Mouse (Mus musculus): Measurements from ENCODE around the gene Ctsk.
"Not testable (repeated sequence)": the region's sequence is repeated elsewhere in the genome, so short reads cannot be mapped to it uniquely, and the experiment has no call there.

The Ctsk gene

GRCm38 (mm10) chr3:95523662-95524061 lies 24.6 kb downstream of the Ctsk start:
- in situ Hi-C loops (cut with MboI, MseI) = no loop called here

- in situ Hi-C loops (cut with MboI, MseI) = no loop called here
These were observed 25.6 kb downstream of the Ctsk start for GRCm38 (mm10) chr3:95524673-95525072.

GRCm38 (mm10) chr3:95526111-95526510 lies 27.1 kb downstream of the Ctsk start:
- in situ Hi-C loops (cut with MboI, MseI) = no loop called here

GRCm38 (mm10) chr3:95526622-95527211 lies 27.7 kb downstream of the Ctsk start, which contains the start of gene Ctss:
TSS of gene Ctss (plus strand) at chr3:95526786.
- in situ Hi-C loops (cut with MboI, MseI) = no loop called here

- in situ Hi-C loops (cut with MboI, MseI) = no loop called here
These were observed 30.8 kb downstream of the Ctsk start for GRCm38 (mm10) chr3:95529814-95530213.

- in situ Hi-C loops (cut with MboI, MseI) = no loop called here
These were observed 32.0 kb downstream of the Ctsk start for GRCm38 (mm10) chr3:95531025-95531424.

GRCm38 (mm10) chr3:95533364-95533763 lies 34.3 kb downstream of the Ctsk start:
- in situ Hi-C loops (cut with MboI, MseI) = no loop called here

GRCm38 (mm10) chr3:95534927-95535326 lies 35.9 kb downstream of the Ctsk start:
- in situ Hi-C loops (cut with MboI, MseI) = no loop called here

GRCm38 (mm10) chr3:95538936-95539335 lies 39.9 kb downstream of the Ctsk start:
- in situ Hi-C loops (cut with MboI, MseI) = no loop called here

- in situ Hi-C loops (cut with MboI, MseI) = no loop called here
These were observed 40.8 kb downstream of the Ctsk start for GRCm38 (mm10) chr3:95539837-95540236.

- in situ Hi-C loops (cut with MboI, MseI) = not testable (repeated sequence)
These were observed 42.1 kb downstream of the Ctsk start for GRCm38 (mm10) chr3:95541186-95541585.

GRCm38 (mm10) chr3:95542171-95542570 lies 43.1 kb downstream of the Ctsk start:
- in situ Hi-C loops (cut with MboI, MseI) = no loop called here

- in situ Hi-C loops (cut with MboI, MseI) = no loop called here
These were observed 43.9 kb downstream of the Ctsk start for GRCm38 (mm10) chr3:95542981-95543380.

GRCm38 (mm10) chr3:95550176-95550575 lies 51.1 kb downstream of the Ctsk start:
- in situ Hi-C loops (cut with MboI, MseI) = no loop called here

- in situ Hi-C loops (cut with MboI, MseI) = no loop called here
These were observed 54.9 kb downstream of the Ctsk start for GRCm38 (mm10) chr3:95553986-95554385.
